Mouse (Mus musculus) frontal cortex, postnatal 10 days (tissue): ENCODE results near the gene March10.

ENCODE experiments used
- DNase-seq, 2 experiments: peaks; one replicate each; pipeline ENCODE4 v3.0.0; 2022; ENCODE audit warnings: low spot score in 2 of 2, mixed read lengths in 1 of 2

The March10 gene

DNA sequence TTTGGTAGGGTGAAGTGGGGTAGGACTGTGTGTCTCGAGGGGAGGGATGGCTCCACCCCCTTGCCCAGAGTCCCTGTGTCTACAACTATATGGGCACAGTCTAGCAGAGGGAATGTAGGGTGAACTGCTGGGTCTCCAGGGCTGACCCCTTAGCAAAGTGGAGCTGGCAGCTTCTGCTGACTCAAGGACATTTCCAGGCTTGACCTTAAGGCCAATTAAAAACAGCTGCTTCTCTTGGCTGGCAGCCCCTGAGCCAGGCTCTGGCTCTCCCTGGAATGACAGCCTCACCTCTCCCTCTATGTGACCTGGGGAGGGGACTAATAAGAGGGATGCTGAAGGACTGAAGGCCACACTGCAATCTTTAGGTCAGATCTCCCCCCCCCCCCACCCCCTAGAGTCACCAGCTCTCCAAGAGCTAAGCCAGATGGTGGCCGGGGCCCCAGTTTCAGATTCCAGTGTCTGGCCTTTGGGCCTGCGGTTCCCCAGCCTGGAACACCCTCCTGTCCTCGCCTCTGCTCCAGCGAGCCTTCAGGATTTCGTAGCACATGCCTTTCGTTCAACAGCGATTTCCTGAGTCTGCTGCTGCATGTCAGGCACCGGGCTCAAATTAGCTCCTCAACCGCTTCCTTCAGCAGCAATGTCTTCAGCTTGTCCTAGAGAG, 143.4 kb downstream of the March10 start:
- no peak for DNase-seq

DNA sequence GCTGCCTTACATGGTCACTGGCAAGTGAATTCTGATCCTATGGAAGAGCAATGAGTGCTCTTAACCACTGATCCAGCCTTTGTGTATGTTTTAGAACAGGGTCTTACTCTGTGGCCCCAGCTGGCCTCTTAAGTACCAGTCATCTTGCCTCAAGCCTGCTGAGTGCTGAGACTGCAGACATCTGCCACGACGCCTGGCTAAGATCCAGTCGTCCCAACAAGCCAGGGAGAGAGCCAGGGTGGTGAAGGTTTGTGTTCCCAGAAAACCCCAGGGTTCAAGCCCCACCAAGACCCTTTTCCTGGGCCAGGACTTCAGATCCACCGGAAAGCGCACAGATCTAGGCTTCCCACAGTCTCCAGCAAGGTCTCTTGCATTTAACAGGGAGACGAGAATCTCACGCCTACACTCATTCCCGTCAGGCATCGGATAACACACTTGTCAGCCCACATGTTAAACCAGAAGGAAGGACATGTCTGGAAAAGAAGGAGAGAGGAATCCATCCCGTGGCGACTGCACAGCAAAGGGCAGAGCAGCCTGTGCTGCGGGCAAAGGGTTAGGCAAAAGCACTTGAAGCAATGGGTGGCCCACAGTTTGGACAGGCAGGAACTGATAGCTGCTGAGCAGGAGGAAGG, 144.1 kb downstream of the March10 start:
- no peak for DNase-seq

DNA sequence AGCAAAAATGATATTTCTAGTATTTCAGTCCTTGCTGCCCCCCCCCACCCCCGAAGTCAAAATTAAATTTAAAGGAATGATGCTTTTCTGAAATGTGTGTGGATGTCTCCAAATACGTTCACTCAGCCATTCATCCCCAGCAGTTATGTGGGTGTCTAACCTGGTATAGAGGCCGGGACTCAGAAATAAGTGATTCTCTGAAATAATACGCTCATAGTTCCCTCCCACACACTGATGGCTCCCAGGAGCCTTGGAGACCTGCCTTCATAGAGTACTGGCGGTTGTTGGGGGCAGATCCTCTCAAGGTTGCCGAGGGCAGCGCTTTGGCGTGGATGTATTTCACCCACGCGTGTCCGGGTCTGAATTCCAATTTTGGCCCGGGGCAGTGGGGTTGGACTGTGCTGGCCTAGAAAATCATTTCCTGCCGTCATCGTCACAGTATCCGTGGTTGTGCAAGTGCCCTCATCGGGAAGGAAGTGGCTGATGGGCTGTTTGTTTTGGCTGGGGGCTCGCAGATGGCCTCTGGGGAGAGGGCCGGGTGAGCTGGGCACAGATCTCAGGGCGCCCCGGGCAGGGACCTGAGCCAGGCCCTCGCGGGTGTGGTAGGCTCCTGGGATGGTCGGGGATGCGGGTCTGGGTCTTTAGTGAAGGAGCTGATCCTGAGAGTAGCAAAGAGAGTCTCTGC, 145.1 kb downstream of the March10 start:
- no peak for DNase-seq
